Mouse (Mus musculus): ENCODE results near the gene Shank3. TPM values are rescaled to one million over a fixed set of nuclear protein-coding genes. Genes with fewer than 3 reads are reported as not detected.

Gene Shank3
- polyA plus RNA-seq, 1 experiment from 2014 or later = 2.0 TPM

DNA sequence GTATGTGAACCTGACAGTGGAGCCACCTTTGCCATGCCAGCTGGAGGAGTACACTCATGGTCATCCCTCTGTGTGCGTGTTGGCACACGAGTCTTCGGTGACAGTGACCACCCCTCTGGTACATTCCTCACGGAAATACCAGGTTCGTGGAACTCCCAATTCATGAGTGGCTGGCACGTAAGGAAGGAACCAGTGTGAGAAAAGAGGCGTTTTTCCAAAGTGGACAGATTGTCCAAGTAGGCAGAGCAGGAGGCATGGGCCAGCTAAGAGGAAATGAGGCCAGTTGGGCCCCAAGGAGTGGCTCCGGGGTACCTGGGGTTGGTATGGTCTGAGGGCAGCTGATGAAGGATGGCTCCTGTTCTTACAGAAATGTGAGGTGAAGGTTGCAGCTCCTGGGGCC lies 26.0 kb downstream of the Shank3 start:
- Histone ChIP-seq H3K27me3 (replicated peaks) (peaks cover 53% of the 10 kb centered on the region), H3K36me3 (peaks cover 16% of the 10 kb centered on the region), H3K9ac (no peak overlapping the region), H3K27ac (replicated peaks) (no peak overlapping the region), H3K9me3 (no peaks in the 10 kb centered on the region), H3K4me1 (0 out of 2 replicates have a peak, but pooled peaks cover 7% of the 10 kb centered on the region), H3K4me3 (no peak overlapping the region), H3K4me2 (no peak overlapping the region)
- ATAC-seq (ENCODE audit: extremely low read depth, insufficient number of reproducible peaks, low FRiP score, low TSS enrichment) = no peak
- WGBS = 84% methylated on average over 8 of the region's 8 CpGs

DNA sequence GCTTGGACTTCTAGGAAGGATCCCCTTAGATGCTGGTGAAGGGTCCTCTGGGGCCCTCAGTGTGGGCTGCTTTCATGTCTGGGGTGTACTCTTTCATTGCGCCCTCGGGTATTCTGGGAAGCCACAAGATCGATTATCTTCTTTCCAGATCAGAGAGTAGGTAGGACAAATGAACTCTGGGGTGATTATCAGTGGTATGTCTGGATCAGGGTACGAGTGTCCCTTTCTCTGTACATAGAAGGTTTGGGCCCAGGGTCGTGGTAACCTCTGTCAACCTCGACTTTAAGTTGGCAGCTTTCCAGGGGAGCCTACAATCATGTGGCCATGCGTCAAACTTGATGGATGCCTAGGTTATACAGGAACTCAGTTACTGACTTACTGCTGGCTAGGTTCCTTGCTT lies 26.5 kb downstream of the Shank3 start:
- Histone ChIP-seq H3K4me2 (no peak overlapping the region), H3K27me3 (replicated peaks) (peaks cover 52% of the 10 kb centered on the region), H3K27ac (replicated peaks) (no peak overlapping the region), H3K4me3 (no peak overlapping the region), H3K4me1 (0 out of 2 replicates have a peak, but pooled peaks cover 7% of the 10 kb centered on the region), H3K36me3 (peaks cover 13% of the 10 kb centered on the region; the same call in 1 of the 2 replicates), H3K9me3 (no peaks in the 10 kb centered on the region), H3K9ac (no peak overlapping the region)
- WGBS = 53% methylated on average over 7 of the region's 7 CpGs
- no peak for ATAC-seq (ENCODE audit: extremely low read depth, insufficient number of reproducible peaks, low FRiP score, low TSS enrichment)

GRCm38 (mm10) chr15:89526776-89527325 lies 27.4 kb downstream of the Shank3 start:
- no peak for ATAC-seq (ENCODE audit: extremely low read depth, insufficient number of reproducible peaks, low FRiP score, low TSS enrichment)
- Histone ChIP-seq H3K27ac (replicated peaks) (no peak overlapping the region), H3K9ac (no peak overlapping the region), H3K9me3 (no peaks in the 10 kb centered on the region), H3K4me1 (0 out of 2 replicates have a peak, but pooled peaks cover 7% of the 10 kb centered on the region), H3K4me3 (no peak overlapping the region), H3K36me3 (peaks cover 10% of the 10 kb centered on the region; the same call in 1 of the 2 replicates), H3K27me3 (replicated peaks) (peaks cover 51% of the 10 kb centered on the region), H3K4me2 (no peak overlapping the region)
- 83% methylated on average over 19 of the region's 19 CpGs for WGBS

DNA sequence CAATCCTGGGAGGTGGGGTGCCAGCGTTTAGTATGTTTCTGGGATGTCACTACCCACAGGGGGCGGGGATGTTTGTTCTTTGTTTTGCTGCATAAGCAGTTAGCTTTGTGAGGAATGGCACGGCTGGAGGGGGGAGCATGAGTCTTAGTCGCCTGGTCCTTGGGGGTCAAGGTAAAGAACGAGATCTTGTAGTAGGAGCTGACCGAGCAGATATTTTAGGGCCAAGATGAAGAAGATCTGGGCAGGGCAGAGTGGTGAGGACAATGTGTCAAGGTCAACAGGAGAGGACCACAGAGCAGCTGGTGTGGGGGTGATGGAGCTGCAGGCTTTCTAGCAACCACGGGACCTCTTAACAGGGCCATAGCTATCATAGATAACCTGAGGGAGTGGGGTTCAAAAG lies 28.0 kb downstream of the Shank3 start:
- no peak overlapping the region for H3K27ac ChIP-seq (replicated peaks)
- H3K4me3 ChIP-seq = no peak overlapping the region
- 0 out of 2 replicates have a peak, but pooled peaks cover 8% of the 10 kb centered on the region for H3K4me1 ChIP-seq
- H3K9ac ChIP-seq = no peak overlapping the region
- H3K9me3 ChIP-seq = no peaks in the 10 kb centered on the region
- H3K27me3 ChIP-seq (replicated peaks) = peaks cover 51% of the 10 kb centered on the region
- H3K36me3 ChIP-seq = peaks cover 13% of the 10 kb centered on the region; the same call in 1 of the 2 replicates
- ATAC-seq (ENCODE audit: extremely low read depth, insufficient number of reproducible peaks, low FRiP score, low TSS enrichment) = no peak
- 73% methylated on average over 7 of the region's 7 CpGs for WGBS
- no peak overlapping the region for H3K4me2 ChIP-seq

DNA sequence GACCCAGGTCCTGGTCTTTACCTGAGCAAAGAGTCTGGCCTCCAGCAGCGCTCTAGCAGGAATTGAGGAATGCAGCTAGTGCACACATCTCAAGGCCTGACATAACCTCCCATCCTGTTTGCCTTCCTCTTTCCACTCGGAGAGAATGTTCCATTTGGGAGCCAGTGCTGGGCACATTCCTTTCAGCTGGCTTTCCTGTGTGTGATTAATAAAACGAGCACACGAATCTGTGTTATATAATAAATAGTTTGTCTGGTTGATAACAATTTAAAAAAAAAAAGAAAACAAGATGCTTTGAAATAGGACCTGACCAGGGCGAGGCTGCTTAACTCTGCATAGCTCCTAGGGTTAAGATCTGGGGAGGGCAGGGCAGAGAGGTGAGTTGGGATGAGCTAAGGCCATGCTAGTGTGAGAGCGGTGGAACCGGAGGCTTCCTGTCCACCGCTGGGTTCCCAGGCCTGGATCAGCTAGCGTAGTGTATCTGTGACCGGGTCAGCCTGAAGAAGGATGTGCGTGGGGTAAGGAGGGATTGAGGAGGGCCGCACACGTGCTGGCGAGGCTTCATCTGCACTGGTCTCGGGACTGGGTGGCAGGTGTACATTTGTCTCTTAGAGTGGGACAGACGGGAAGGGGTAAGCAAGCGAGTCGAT lies 28.9 kb downstream of the Shank3 start:
- WGBS = 71% methylated on average over 18 of the region's 18 CpGs
- Histone ChIP-seq H3K27ac (replicated peaks) (no peak overlapping the region), H3K9me3 (no peaks in the 10 kb centered on the region), H3K4me3 (no peak overlapping the region), H3K4me2 (no peak overlapping the region), H3K4me1 (0 out of 2 replicates have a peak, but pooled peaks cover 11% of the 10 kb centered on the region), H3K9ac (no peak overlapping the region), H3K36me3 (peaks cover 17% of the 10 kb centered on the region; the same call in 1 of the 2 replicates), H3K27me3 (replicated peaks) (peaks cover 51% of the 10 kb centered on the region)
- no peak for ATAC-seq (ENCODE audit: extremely low read depth, insufficient number of reproducible peaks, low FRiP score, low TSS enrichment)

GRCm38 (mm10) chr15:89528923-89529322 lies 29.5 kb downstream of the Shank3 start:
- H3K9me3 ChIP-seq = no peaks in the 10 kb centered on the region
- H3K27ac ChIP-seq (replicated peaks) = no peak overlapping the region
- H3K9ac ChIP-seq = no peak overlapping the region
- H3K36me3 ChIP-seq = peaks cover 21% of the 10 kb centered on the region; the same call in 1 of the 2 replicates
- H3K27me3 ChIP-seq (replicated peaks) = peaks cover 52% of the 10 kb centered on the region
- H3K4me1 ChIP-seq = 0 out of 2 replicates have a peak, but pooled peaks cover 11% of the 10 kb centered on the region
- whole genome bisulfite sequencing = 84% methylated on average over 10 of the region's 10 CpGs
- no peak for ATAC-seq (ENCODE audit: extremely low read depth, insufficient number of reproducible peaks, low FRiP score, low TSS enrichment)
- H3K4me3 ChIP-seq = no peak overlapping the region
- H3K4me2 ChIP-seq = no peak overlapping the region

DNA sequence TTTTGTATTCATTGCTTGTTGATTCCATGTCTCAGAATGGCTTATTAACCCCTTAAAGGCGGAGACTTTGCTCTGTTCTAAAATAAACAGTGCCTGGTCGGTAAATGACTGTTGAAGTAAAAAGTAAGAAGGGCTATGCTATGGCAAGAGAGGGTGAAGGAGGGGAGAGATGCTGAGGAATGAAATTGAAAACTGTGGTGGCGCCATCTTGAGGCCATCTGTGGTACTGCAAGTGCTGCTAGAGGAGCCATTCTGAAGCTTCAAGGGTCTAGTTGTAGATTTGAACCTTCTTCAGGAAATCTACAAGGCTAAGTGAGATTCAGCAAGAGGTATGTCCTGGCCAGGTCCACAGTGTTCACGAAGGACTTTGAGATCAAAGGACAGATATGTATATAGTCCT lies 30.9 kb downstream of the Shank3 start:
- Histone ChIP-seq H3K4me3 (no peak overlapping the region), H3K27me3 (replicated peaks) (peaks cover 37% of the 10 kb centered on the region), H3K9me3 (no peaks in the 10 kb centered on the region), H3K36me3 (peaks cover 20% of the 10 kb centered on the region; the same call in 1 of the 2 replicates), H3K4me2 (no peak overlapping the region), H3K27ac (replicated peaks) (no peak overlapping the region), H3K9ac (no peak overlapping the region), H3K4me1 (0 out of 2 replicates have a peak, but pooled peaks cover 5% of the 10 kb centered on the region)
- WGBS = 6% methylated on average over 4 of the region's 4 CpGs
- ATAC-seq (ENCODE audit: extremely low read depth, insufficient number of reproducible peaks, low FRiP score, low TSS enrichment) = no peak

DNA sequence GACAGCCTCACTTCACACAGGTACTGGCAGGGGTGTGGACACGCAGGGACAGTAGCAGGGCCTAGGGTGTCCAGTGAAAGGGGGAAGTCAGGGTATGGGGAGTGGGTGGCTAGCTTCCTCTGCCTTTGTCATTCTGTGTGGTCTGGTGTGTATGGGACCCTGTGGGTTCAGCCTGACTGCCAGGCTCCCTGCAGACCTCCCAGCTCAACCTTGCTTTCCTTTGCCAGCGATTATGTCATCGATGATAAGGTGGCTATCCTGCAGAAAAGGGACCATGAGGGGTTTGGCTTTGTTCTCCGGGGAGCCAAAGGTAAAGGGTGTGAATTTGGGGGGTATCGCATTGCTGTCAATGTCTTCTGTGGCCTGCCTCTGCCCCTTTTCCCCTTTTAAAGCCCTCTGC lies 32.0 kb downstream of the Shank3 start:
- 0 out of 2 replicates have a peak, but pooled peaks cover 5% of the 10 kb centered on the region for H3K4me1 ChIP-seq
- 71% methylated on average over 5 of the region's 5 CpGs for WGBS
- H3K36me3 ChIP-seq = peaks cover 18% of the 10 kb centered on the region; the same call in 1 of the 2 replicates
- peaks cover 31% of the 10 kb centered on the region for H3K27me3 ChIP-seq (replicated peaks)
- no peak for ATAC-seq (ENCODE audit: extremely low read depth, insufficient number of reproducible peaks, low FRiP score, low TSS enrichment)
- H3K4me2 ChIP-seq = no peak overlapping the region
- H3K9ac ChIP-seq = no peak overlapping the region
- H3K27ac ChIP-seq (replicated peaks) = no peak overlapping the region
- no peak overlapping the region for H3K4me3 ChIP-seq
- no peaks in the 10 kb centered on the region for H3K9me3 ChIP-seq

- Histone ChIP-seq H3K27ac (replicated peaks) (no peak overlapping the region), H3K9ac (peak overlapping the region; percentile 33), H3K4me1 (0 out of 2 replicates have a peak, but pooled peaks cover 5% of the 10 kb centered on the region), H3K4me3 (no peak overlapping the region), H3K4me2 (0 out of 2 replicates have a peak overlapping the region, but pooled peaks have one; percentile 9), H3K27me3 (replicated peaks) (peaks cover 31% of the 10 kb centered on the region), H3K9me3 (no peaks in the 10 kb centered on the region), H3K36me3 (peaks cover 20% of the 10 kb centered on the region; the same call in 1 of the 2 replicates)
- WGBS = 36% methylated on average over 29 of the region's 29 CpGs
- ATAC-seq (ENCODE audit: extremely low read depth, insufficient number of reproducible peaks, low FRiP score, low TSS enrichment) = no peak
These were observed 32.9 kb downstream of the Shank3 start for GRCm38 (mm10) chr15:89532026-89532923.

DNA sequence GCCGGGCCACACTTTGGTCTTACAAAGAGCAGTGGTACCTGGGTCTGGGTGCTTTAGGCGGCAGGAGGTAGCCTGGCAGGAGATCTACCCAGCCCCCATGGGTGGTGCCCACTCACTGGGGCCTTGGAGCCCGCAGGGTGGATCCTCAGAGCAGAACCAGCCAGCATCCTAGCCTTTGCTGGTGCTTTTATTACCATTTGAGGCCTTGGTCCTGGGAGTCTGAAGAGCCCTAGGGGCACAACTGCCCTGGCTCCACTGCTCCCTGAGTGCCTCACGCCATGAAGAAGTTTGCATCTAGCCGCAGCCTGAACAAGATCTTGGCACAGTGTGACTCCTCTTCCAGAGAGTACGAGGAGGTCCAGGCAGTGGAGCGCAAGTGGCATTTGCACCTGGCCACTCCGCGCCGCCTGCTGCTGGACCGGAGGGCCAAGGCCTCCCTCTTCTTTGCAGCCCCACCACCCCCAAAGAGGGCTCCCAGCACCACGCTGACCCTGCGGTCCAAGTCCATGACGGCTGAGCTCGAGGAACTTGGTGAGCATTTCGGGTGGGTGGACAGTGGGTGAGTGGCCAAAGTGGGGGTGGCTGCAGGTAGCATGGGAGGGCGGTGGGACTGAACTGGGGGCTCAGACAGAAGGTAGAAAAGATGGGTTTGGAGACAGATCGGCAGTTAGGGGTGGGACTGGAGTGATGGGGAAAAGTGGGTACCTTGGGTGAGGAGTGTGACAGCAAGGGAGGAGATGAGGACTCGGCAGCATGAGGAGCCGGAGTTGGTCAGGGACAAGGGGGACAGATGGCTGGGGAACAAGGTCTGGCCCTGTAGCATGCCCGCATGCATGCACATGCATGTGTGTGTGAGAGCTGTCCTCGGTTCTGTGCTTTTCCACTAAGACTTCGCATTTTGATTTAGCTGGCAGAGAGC lies 33.8 kb downstream of the Shank3 start:
- Histone ChIP-seq H3K27me3 (replicated peaks) (peaks cover 31% of the 10 kb centered on the region), H3K36me3 (peaks cover 20% of the 10 kb centered on the region), H3K4me1 (0 out of 2 replicates have a peak, but pooled peaks cover 5% of the 10 kb centered on the region), H3K4me3 (no peak overlapping the region), H3K27ac (replicated peaks) (no peak overlapping the region), H3K9me3 (no peaks in the 10 kb centered on the region), H3K9ac (peak overlapping the region; percentile 33; the same call in 1 of the 2 replicates), H3K4me2 (0 out of 2 replicates have a peak overlapping the region, but pooled peaks have one; percentile 9)
- 74% methylated on average over 23 of the region's 23 CpGs for WGBS
- no peak for ATAC-seq (ENCODE audit: extremely low read depth, insufficient number of reproducible peaks, low FRiP score, low TSS enrichment)

Data from heart, embryonic 13.5 days (tissue).